Mouse (Mus musculus) urinary bladder, postnatal 36 days (tissue): ENCODE data around the gene Efna2.
A peak's percentile ranks its signal among the peaks of the same experiment; 100 is the strongest.

Experiments
- DNase-seq, 2 experiments: peaks; one replicate each; pipeline ENCODE4 v3.0.0; 2022; ENCODE audit warnings: low spot score in 2 of 2, mixed read lengths in 1 of 2

Efna2 gene

DNA sequence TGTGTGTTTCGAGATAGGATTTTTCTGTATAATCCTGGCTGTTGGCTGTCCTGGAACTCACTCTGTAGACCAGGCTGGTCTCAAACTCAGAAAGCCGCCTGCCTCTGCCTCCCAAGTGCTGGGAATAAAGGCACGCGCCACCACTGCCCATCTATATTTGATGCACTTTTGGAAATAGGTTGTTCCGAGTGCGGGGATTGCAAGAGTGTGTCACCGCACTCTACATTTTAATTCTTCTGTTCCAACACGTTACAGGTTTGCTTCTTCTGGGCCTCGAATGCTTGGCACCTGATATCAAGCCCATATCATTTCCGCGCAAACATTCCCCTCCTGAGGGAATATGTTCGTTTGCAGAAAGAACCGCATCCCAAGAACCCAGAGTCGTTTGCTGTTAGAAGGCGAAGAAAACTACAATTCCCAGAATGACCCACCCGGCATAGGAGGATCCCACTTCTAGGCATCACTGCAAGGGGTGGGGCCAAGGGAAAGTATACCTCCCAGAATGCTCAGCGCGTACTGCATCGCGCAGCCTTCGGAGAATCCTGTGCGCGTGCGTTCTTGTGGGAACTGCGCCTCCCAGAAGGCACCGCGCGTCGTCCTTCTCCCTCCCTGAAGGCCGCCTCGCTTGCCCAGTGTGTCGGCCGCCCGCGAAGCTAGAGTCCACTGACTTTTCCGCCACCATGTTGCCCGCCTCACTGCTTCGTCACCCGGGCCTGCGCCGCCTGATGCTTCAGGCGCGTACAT lies 37.3 kb upstream of the Efna2 start:
- DNase-seq = peak; percentile 86 to 95

- no peak for DNase-seq
Measured at GRCm38 (mm10) chr10:80142530-80142925, 36.8 kb upstream of the Efna2 start.

DNA sequence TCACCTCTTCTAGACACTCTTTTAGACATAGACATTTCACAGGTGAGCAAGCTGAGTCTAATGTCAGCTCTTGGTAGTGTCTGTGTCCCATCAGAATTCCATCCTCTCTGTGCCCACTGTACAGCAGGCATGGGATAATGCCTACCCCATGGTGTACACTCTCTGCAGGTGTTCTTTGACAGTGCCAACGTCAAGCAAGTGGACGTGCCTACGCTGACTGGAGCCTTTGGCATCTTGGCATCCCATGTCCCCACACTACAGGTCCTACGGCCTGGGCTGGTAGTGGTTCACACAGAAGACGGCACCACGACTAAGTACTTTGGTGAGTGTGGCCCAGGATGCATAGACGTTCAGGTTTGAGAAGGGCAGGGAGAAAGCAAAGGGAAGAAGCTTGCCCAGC lies 35.6 kb upstream of the Efna2 start:
- DNase-seq = no peak

DNA sequence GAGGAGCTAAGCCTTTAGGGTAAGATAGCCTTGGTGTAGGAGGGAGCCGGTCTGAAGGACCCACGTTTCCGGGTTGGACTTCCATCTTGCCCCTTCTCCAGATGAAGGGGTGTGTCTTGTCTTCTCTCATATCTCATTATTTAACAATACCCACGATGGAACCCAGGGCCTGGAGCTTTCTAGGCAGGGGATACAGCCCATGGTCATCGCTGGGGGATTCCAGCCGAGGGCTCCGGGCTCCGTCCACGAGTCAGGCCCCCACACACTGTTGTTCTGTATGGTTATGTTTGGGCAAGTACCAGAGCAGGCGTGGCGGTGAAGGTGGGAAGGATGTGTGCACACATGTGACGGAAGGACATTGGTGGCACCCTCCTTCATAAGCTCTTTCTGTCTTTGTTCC lies 35.1 kb upstream of the Efna2 start:
- DNase-seq = no peak

DNA sequence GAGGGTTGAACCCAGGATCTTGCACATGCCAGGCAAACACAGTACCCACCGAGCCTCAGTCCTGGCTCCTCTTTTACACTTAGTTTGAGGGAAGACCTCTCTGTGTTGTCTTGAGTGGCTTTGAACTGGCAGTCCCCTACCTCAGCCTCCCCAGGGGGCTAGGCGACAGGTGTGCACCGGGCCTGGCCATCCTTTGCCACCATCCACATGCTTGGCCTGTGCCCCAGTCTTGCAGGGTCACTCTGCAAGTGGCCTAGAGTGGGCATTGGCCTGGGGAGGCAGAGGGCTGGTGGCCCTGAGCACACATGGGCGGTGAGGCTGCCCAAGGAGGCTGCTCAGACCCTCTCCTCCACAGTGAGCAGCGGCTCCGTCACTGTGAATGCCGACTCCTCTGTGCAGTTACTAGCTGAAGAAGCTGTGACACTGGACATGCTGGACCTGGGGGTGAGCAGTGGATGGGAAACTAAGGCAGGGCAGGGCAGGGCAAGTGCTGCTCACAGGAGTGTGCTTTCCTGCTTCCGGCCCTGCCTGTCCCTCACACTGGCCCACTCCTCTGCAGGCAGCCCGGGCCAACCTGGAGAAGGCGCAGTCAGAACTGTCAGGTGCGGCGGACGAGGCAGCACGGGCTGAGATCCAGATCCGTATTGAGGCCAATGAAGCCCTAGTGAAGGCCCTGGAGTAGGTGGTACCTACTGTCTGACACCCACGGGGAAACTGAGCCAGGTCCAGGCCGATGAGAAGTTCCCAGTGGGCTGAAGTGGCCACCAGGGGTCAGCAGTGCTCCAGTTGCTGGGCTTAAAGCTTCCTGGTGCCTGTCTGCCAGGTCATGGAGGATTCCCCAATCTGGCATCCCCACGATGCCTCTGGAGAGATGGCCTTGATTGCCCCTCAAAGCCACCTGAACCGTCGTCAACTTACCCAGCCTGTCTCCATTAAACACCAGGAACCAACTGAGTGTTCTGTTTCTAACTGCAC lies 34.1 kb upstream of the Efna2 start:
- peak; percentile 65 to 75 for DNase-seq

- DNase-seq = peak in 1 of 2 experiments; percentile 57
Measured at GRCm38 (mm10) chr10:80145896-80146295, 33.4 kb upstream of the Efna2 start.

- no peak for DNase-seq
Measured at GRCm38 (mm10) chr10:80146568-80147011, 32.7 kb upstream of the Efna2 start.

- DNase-seq = no peak
Measured at GRCm38 (mm10) chr10:80147146-80147718, 32.0 kb upstream of the Efna2 start.

- peak; percentile 79 to 86 for DNase-seq
Measured at GRCm38 (mm10) chr10:80147719-80148601, 31.3 kb upstream of the Efna2 start, which contains the start of gene Midn. Midn (plus strand) TSS chr10:80148272.

GRCm38 (mm10) chr10:80148610-80149290 lies 30.5 kb upstream of the Efna2 start:
- DNase-seq = peak; percentile 92 to 94

GRCm38 (mm10) chr10:80149291-80150225 lies 29.7 kb upstream of the Efna2 start:
- peak; percentile 91 to 98 for DNase-seq

DNA sequence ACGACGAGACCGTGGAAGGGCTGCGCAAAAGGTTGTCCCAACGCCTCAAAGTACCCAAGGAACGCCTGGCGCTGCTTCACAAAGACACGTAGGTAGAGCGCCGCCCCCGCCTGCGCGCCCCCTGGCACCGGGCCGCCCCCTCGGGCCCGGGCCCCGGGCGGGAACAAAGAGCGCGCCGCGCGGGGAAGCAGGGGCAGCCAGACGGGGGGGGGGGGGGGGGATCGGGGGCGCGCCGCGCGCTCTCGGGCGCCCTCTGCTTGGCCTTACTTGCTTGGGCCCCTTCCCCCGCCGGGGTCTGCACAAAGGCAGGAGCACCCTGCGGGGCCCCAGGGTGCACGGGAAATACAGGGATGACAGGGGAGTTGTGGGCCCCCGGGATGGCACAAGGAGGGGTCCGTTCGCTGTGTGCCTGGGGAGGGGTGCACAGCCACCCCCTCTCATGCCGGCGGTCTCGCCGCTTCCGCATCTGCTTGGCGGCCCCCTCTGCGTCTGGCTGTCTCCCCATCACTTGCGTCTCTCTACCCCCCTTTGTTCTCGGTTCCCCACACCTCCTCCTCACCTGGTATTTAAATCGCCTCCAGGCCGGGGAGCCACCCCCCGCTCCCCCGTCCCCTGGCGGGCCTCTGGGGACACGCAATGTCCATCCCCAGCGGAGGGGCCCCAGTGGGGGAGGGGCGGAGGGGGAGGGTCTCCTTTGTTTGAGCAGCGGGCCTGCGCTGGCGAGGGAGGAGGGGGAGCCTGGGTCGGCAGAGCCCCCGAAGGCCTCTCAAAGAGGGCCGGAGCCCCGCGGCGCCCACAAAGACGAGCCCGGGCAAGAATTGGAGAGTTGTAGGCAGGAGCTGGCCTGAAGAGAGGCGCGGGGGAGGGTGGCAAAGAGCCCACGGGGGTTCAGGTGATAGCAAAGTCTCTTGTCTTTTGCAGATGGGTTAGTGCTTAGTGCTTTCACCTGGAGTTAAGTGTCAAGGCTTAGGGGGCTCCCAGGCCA lies 28.8 kb upstream of the Efna2 start:
- DNase-seq = peak in 1 of 2 experiments; percentile 63

GRCm38 (mm10) chr10:80151211-80152034 lies 27.9 kb upstream of the Efna2 start:
- peak in 1 of 2 experiments; percentile 67 for DNase-seq

- DNase-seq = peak in 1 of 2 experiments; percentile 56
Measured at GRCm38 (mm10) chr10:80152071-80152872, 27.0 kb upstream of the Efna2 start.

- DNase-seq = peak in 1 of 2 experiments; percentile 62
Measured at GRCm38 (mm10) chr10:80152873-80153260, 26.4 kb upstream of the Efna2 start.

GRCm38 (mm10) chr10:80153713-80154112 lies 25.6 kb upstream of the Efna2 start:
- no peak for DNase-seq
